Mouse (Mus musculus): ENCODE data around the gene Dtx3. TPM values are rescaled to one million over a fixed set of nuclear protein-coding genes. Genes with fewer than 3 reads are reported as not detected.

The Dtx3 gene
- polyA plus RNA-seq, 1 experiment, result 321 TPM

DNA sequence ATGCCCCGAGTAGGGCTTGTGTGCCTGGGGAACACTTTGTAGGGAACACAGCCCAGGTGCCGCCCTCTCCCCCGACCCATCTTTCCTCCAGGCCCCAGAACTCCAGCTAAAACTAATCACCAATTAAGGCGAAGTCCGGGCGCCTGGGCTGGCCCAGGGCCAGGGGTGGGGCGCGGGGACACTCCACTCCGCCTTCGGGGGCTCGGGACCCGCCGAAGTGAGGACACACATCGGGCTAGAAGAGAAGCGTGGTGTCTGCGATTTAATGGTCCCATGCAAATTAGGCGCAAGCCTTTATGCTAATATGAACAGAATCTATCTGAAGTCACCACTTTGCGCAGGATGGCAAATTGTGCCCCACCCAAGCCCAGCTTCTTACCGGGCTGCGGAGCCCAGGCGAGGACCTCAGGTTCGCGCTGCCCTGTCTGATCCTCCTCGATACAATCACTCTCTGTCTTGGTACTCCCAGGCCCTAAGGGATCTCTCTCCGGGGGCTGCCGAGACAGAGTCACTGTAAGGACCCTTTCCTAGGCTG lies 6.3 kb downstream of the Dtx3 start:
- H3K4me1 ChIP-seq (ENCODE audit: control insufficient read depth, insufficient read depth, low read length), result no peaks in the 10 kb centered on the region
- TF ChIP-seq POLR2A (IDR thresholded peaks at IDR 0.05; ENCODE audit: borderline replicate concordance, insufficient read depth, low read length) (no peak), CTCF (IDR thresholded peaks at IDR 0.05; ENCODE audit: borderline replicate concordance, insufficient read depth, low read depth, low read length) (no peak)
- H3K4me3 ChIP-seq (replicated peaks; ENCODE audit: insufficient read depth, low read depth, low read length), result peak overlapping the region; percentile 86
- peak in 1 of 2 experiments; percentile 57 for DNase-seq
- no peak overlapping the region for H3K27ac ChIP-seq (ENCODE audit: insufficient read depth, low read length)
- WGBS, result 1% methylated on average over 26 of the region's 26 CpGs
- no peaks in the 10 kb centered on the region for H3K27me3 ChIP-seq (ENCODE audit: control insufficient read depth, insufficient read depth, low read length)

DNA sequence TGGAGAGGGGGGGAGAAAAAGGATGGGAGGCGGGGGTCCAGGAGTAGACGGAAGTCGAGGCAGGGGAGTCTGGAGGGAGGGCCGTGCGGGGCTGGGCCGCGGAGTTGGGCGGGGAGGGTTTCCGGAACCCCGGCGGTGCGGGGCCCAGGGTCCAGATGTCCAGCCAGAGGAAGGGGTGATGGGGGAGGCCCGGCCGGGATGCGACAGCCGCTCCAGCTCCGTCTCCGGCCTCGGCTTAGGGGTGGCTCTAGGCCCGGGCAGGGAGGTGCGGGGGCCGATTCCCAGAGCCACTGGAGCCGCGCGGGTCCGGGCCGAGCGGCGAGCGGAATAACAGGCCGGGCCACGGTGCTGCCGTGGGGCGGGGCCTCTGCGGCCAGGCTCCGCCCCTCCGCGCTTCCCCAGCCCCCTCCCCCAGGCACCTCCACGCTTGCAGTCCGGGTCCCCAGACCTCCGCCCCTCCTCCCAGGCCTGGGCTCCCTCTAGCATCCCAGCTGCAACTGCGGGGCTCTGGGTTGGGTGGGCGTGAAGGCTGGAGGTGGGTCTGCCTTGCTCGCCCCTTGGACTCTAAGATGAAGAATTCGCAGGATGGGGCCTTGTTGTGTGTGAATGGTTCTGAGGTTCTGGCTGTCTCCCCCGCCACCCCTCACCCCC lies 6.9 kb downstream of the Dtx3 start:
- TF ChIP-seq POLR2A (IDR thresholded peaks at IDR 0.05; ENCODE audit: borderline replicate concordance, insufficient read depth, low read length) (peak; percentile 49; the same call in 1 of the 2 replicates), CTCF (IDR thresholded peaks at IDR 0.05; ENCODE audit: borderline replicate concordance, insufficient read depth, low read depth, low read length) (no peak)
- Histone ChIP-seq H3K27me3 (ENCODE audit: control insufficient read depth, insufficient read depth, low read length) (no peaks in the 10 kb centered on the region), H3K4me1 (ENCODE audit: control insufficient read depth, insufficient read depth, low read length) (no peaks in the 10 kb centered on the region), H3K4me3 (replicated peaks; ENCODE audit: insufficient read depth, low read depth, low read length) (peak overlapping the region; percentile 86), H3K27ac (ENCODE audit: insufficient read depth, low read length) (no peak overlapping the region)
- WGBS, result under 1% methylated on average over 46 of the region's 46 CpGs
- DNase-seq, result peak; percentile 74 to 77

DNA sequence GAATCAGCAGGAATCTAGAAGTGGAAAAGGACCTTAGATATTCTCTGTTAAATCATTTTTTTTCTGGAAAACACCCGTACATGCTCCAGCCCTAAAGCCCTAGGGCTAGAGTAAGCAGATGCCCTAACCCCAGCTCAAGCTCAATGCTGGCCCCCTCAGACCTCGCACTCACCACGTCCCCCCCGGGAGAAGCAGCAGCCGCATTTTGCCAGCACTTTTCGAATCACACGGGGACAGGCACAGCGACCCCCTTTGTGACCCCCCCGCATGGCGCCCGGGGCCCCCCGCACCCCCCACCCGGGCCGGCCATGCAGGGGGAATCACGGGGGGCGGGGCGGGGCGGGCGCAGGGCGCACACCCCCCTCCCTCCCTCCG lies 7.5 kb downstream of the Dtx3 start:
- Histone ChIP-seq H3K4me1 (ENCODE audit: control insufficient read depth, insufficient read depth, low read length) (no peaks in the 10 kb centered on the region), H3K27me3 (ENCODE audit: control insufficient read depth, insufficient read depth, low read length) (no peaks in the 10 kb centered on the region), H3K4me3 (replicated peaks; ENCODE audit: insufficient read depth, low read depth, low read length) (peak overlapping the region; percentile 86), H3K27ac (ENCODE audit: insufficient read depth, low read length) (no peak overlapping the region)
- peak in 1 of 2 experiments; percentile 20 for DNase-seq
- WGBS, result 2% methylated on average over 21 of the region's 21 CpGs
- no peak for TF ChIP-seq POLR2A (IDR thresholded peaks at IDR 0.05; ENCODE audit: borderline replicate concordance, insufficient read depth, low read length)
- TF ChIP-seq CTCF (IDR thresholded peaks at IDR 0.05; ENCODE audit: borderline replicate concordance, insufficient read depth, low read depth, low read length), result no peak

DNA sequence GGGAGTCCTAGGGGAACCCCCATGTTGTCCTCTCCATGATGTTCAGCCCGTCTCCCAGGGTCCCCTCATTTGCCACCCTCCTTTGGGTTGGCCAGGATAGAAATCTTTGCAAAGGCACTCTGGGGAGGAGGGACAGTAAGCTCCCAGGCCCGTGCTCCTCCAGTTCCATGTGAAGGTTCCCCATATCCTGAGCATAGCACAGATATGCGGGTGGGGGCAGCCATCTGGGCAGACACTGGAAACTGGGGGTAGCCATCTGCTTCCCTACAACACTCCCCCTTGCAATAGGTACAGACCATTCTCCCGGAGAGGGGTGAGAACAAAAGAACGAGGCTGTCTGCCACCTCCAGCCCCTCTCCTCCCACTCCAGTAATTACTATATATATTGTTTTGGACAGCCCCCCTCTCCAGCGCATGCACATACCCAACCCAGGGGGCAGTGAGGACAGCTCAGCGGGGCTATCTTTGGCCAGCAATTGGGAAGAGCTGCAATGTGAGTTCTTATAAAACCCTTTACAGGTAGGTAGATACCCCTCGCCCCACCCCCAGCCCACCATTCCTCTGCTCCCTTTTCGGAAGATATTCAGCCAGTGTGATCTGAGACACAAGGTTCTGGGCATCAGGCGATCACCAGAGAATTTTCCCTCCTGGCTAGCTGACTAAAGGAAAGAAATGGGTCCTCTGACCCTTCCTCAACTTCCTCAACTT lies 8.0 kb downstream of the Dtx3 start:
- peak; percentile 51 to 59 for DNase-seq
- TF ChIP-seq CTCF (IDR thresholded peaks at IDR 0.05; ENCODE audit: borderline replicate concordance, insufficient read depth, low read depth, low read length), result no peak
- TF ChIP-seq POLR2A (IDR thresholded peaks at IDR 0.05; ENCODE audit: borderline replicate concordance, insufficient read depth, low read length), result no peak
- no peaks in the 10 kb centered on the region for H3K27me3 ChIP-seq (ENCODE audit: control insufficient read depth, insufficient read depth, low read length)
- no peak overlapping the region for H3K27ac ChIP-seq (ENCODE audit: insufficient read depth, low read length)
- no peaks in the 10 kb centered on the region for H3K4me1 ChIP-seq (ENCODE audit: control insufficient read depth, insufficient read depth, low read length)
- WGBS, result 30% methylated on average over 10 of the region's 10 CpGs
- H3K4me3 ChIP-seq (replicated peaks; ENCODE audit: insufficient read depth, low read depth, low read length), result peak overlapping the region; percentile 86

DNA sequence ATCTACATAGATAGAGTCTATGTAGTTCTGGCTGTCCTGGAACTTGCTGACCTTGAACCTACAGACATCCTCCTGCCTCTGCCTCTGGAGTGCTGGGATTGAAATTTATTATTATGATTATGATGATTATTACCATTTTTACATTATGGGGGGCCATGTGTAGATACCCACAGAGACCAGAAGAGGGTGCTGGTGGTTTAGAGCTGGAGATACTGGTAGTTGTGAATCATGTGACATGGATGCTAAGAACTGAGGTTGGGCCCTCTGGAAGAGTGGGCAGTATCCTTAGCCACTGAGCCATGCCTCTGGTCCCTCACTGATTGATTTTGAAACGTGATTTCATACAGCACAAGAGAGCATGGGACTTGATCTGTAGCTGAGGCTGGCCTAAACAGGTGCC lies 9.1 kb downstream of the Dtx3 start:
- TF ChIP-seq POLR2A (IDR thresholded peaks at IDR 0.05; ENCODE audit: borderline replicate concordance, insufficient read depth, low read length) (no peak), CTCF (IDR thresholded peaks at IDR 0.05; ENCODE audit: borderline replicate concordance, insufficient read depth, low read depth, low read length) (peak; percentile 31; the same call in 1 of the 2 replicates)
- no peak overlapping the region for H3K4me3 ChIP-seq (replicated peaks; ENCODE audit: insufficient read depth, low read depth, low read length)

DNA sequence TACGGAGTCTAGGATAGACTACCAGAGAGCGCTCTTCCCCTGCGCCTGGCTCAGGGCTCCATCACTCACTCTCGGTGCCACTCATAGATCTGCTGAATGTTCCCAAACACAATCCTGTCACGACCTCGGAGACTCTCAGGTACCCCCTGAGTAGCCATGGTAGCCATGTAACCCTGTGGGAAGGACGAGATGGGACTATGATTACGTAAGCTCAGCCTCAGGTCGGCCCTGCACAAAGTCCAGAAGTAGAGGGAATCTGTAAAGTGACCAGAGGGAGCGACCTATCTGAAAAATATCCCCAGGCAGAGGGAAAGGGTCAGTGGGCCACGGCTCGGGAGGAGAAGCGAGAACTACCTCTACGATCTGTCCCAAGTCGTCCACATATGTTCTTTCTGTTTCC lies 10.0 kb downstream of the Dtx3 start:
- H3K27me3 ChIP-seq (ENCODE audit: control insufficient read depth, insufficient read depth, low read length), result no peaks in the 10 kb centered on the region
- TF ChIP-seq CTCF (IDR thresholded peaks at IDR 0.05; ENCODE audit: borderline replicate concordance, insufficient read depth, low read depth, low read length) (no peak), POLR2A (IDR thresholded peaks at IDR 0.05; ENCODE audit: borderline replicate concordance, insufficient read depth, low read length) (no peak)
- WGBS, result 87% methylated on average over 15 of the region's 15 CpGs
- no peak overlapping the region for H3K27ac ChIP-seq (ENCODE audit: insufficient read depth, low read length)
- H3K4me1 ChIP-seq (ENCODE audit: control insufficient read depth, insufficient read depth, low read length), result no peaks in the 10 kb centered on the region
- no peak for DNase-seq
- H3K4me3 ChIP-seq (replicated peaks; ENCODE audit: insufficient read depth, low read depth, low read length), result no peak overlapping the region

More for the DNA sequence above, 9.1 kb downstream of the Dtx3 start:
- 88% methylated on average over 1 of the region's 1 CpGs for WGBS
- no peak for DNase-seq
- Histone ChIP-seq H3K27me3 (ENCODE audit: control insufficient read depth, insufficient read depth, low read length) (no peaks in the 10 kb centered on the region), H3K4me1 (ENCODE audit: control insufficient read depth, insufficient read depth, low read length) (no peaks in the 10 kb centered on the region), H3K27ac (ENCODE audit: insufficient read depth, low read length) (no peak overlapping the region)

DNA sequence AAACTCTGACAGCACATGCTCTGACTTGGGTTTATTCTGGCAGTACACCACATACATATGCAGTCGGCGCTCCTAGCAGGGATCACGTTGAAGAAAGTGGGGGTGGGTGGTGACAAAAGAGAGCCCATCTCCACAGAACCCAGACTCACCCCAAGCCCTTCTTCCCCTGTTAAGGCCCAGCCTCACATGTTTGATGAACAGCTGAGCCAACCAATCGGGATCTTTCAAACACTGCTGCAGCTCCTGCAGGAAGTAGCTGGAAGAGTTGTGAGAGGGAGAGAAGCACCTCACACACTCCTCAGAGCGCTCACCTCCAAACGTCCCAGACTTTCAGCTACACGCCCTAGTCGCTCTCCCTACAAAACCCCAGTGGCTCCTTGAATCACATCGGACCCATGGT lies 10.4 kb downstream of the Dtx3 start:
- DNase-seq, result no peak
- Histone ChIP-seq H3K4me3 (replicated peaks; ENCODE audit: insufficient read depth, low read depth, low read length) (no peak overlapping the region), H3K4me1 (ENCODE audit: control insufficient read depth, insufficient read depth, low read length) (no peaks in the 10 kb centered on the region), H3K27ac (ENCODE audit: insufficient read depth, low read length) (no peak overlapping the region), H3K27me3 (ENCODE audit: control insufficient read depth, insufficient read depth, low read length) (no peaks in the 10 kb centered on the region)
- TF ChIP-seq POLR2A (IDR thresholded peaks at IDR 0.05; ENCODE audit: borderline replicate concordance, insufficient read depth, low read length), result no peak
- TF ChIP-seq CTCF (IDR thresholded peaks at IDR 0.05; ENCODE audit: borderline replicate concordance, insufficient read depth, low read depth, low read length), result no peak
- WGBS, result 77% methylated on average over 9 of the region's 9 CpGs

DNA sequence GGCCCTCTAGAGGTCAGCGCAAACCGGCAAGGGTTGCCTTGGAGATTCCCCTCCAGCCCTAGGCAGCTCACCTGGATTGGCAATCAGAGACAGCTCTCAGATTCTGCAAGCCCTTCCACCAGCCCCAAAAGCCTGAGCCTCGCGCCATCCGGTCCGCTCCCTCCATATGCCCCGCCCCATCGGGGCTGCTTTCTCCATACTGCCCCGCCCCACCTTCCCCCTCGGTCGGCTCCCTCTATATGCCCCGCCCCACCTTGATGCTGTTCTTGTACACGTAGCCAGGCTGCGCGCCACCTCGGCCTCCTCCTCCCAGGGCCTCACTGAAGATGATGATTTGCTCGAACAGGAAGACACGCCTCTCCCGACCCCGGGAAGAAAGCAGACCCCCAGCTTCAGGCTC lies 11.8 kb downstream of the Dtx3 start:
- WGBS, result 38% methylated on average over 20 of the region's 20 CpGs
- no peak overlapping the region for H3K27ac ChIP-seq (ENCODE audit: insufficient read depth, low read length)
- H3K4me3 ChIP-seq (replicated peaks; ENCODE audit: insufficient read depth, low read depth, low read length), result no peak overlapping the region
- DNase-seq, result no peak
- H3K27me3 ChIP-seq (ENCODE audit: control insufficient read depth, insufficient read depth, low read length), result no peaks in the 10 kb centered on the region
- TF ChIP-seq CTCF (IDR thresholded peaks at IDR 0.05; ENCODE audit: borderline replicate concordance, insufficient read depth, low read depth, low read length) (no peak), POLR2A (IDR thresholded peaks at IDR 0.05; ENCODE audit: borderline replicate concordance, insufficient read depth, low read length) (no peak)
- H3K4me1 ChIP-seq (ENCODE audit: control insufficient read depth, insufficient read depth, low read length), result no peaks in the 10 kb centered on the region
